Mouse (Mus musculus) frontal cortex, postnatal 25 days (tissue): ENCODE measurements around the gene Adamtsl1.

Source experiments
- DNase-seq, 2 experiments: peaks; one replicate each; pipeline ENCODE4 v3.0.0; 2022; ENCODE audit warnings: low spot score in 2 of 2

The Adamtsl1 gene

GRCm38 (mm10) chr4:85513792-85514191 lies at the start of gene Adamtsl1:
Adamtsl1 (plus strand) TSS chr4:85514172.
- no peak for DNase-seq

DNA sequence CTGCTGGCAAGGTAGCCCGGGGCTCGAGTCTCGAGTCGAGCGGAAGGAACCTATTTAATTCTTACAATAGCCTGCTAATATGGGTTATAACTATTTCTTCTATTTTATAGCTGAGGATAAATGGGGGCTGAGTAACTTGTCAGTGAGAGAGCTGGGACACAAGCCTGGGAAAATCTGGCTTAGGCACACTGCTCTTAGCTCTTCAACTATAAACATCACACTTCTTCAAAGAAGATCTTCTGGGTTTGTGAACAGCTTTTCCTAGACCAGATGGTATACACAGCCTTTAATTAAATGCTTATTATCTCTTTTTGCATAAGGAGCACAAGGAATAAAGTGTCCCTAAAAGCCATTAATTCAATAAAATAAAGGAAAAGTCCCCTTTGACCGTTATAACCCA lies 30.4 kb upstream of the Adamtsl1 start:
- no peak for DNase-seq

- no peak for DNase-seq
Observed at GRCm38 (mm10) chr4:85486316-85486946, 27.5 kb upstream of the Adamtsl1 start.

DNA sequence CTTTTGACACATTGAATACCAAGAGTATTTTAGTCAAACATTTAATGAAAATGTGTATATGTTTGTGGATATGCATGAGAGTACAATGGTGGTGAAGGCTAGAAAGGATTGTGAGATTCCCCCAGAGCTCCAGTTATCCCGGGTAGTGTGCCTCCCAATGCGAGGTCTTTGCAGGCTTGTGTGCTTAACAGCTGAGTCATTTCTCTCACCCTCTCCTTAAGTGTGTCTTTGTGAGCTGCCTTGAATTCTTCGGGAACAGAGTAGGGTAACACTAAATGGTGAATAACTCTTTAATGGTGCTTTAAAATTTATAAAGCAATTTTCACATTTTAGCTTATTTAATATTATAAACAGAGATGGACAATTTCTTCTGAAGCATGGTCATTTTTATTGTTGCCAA lies 8.3 kb upstream of the Adamtsl1 start:
- DNase-seq, result no peak

GRCm38 (mm10) chr4:85506976-85507375 lies 7.0 kb upstream of the Adamtsl1 start:
- no peak for DNase-seq

DNA sequence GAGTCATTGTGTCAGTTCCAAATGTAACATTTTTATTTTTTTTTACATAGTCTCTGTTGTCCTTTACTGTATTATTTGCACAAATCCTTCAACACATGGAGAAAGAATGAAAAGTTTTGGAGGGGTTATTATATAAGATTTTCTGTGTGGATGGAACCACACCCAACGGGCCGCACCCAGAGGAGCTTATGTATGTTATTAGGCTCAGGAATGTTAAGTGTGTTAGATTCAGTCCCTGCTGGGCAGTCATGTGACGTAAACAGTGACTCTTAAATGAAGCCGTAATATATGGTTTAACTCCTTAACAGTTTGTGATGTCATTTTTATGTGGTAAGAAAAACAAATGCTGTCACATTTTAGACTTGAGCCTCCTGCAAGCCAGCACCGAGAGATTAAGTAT lies 6.5 kb upstream of the Adamtsl1 start:
- DNase-seq, result no peak

DNA sequence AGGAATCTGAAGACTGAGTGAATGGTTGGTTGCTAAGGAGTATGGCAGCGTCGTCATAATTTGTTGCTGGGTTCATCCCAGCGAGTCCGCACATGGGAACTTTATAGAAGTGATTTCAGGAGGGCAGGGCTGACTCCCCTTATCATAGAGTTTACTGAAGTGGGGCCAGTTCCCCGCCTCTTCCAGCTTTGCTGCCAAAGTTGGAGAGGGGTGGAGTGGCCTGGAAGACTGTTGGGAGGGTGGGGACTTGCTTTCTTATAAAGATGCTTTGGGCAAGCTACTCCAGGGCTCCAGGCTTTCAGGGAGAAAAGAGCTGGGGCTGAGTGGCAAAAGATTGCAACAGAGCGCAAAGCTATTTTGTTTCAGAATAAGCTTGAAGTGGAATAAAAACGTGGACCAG lies 684 bp upstream of the Adamtsl1 start:
- no peak for DNase-seq

DNA sequence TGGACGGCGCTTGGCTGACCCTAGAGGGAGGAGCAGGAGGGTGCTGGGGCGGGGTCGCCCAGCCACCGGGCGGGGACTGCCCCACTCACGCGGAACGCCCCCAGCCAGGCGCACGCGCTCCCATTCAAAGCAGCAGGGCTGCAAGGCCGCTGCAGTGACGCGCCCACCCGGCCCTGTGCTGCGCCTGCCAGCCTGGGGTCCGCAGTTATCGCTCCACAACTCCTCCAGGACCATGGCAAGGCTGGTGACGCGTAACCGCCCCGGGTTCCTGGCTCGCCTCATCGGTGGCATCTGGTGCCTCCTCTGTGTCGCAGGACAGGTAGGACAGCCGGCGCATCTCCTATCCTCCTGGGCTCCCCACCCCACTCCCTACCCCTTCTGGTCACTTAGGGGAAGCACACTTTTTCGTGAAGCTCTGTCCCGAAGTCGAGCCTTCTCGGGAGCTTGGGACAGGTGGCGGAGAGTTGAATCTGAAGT lies 271 bp downstream of the Adamtsl1 start:
- DNase-seq, result no peak

DNA sequence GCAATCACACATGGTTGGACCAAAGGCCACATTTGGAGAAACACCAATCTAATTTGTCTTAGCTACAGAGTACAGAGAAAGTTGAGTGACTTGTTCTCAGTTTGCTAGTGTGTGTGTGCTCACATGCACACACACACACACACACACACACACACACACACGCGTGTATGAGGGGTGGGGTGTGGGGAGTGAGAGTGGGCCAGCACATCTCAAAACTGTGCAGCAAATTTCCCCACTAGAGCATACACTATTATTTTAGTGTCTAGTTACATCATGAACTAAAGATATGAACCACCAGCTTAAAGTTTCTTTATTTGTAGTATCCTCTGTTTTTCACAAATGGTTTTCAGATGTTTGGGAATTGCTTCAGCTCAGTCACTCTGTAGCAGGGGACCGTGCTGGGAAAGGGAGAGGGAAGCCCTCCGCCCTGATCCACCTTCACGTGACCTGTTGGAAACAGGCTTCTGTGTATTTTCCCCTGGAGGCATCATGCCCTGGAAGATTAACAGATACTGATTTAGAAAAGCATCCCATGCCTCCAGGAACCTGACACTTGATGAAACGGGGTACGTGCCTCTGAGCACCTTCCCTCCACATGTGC lies 13.1 kb downstream of the Adamtsl1 start:
- no peak for DNase-seq

DNA sequence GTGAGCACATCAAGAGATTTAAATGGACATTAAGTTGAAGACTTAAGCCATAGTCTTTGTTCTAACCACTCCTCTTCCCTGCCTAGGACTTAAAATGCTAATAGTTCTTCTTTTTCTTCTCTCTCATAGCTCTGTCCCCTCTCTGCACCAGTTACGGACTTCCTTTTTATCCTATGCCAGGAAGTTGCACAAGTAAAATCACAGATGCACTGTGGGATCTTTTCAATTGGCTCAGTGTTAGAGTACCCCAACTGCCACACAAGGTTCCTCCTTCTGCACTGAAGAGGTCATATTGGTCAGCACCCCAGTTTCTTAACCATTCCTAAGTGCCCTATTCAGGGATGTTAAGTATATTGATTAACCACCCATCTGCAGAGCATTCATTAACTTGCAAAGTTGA lies 15.9 kb downstream of the Adamtsl1 start:
- no peak for DNase-seq

GRCm38 (mm10) chr4:85539677-85540076 lies 25.7 kb downstream of the Adamtsl1 start:
- no peak for DNase-seq

DNA sequence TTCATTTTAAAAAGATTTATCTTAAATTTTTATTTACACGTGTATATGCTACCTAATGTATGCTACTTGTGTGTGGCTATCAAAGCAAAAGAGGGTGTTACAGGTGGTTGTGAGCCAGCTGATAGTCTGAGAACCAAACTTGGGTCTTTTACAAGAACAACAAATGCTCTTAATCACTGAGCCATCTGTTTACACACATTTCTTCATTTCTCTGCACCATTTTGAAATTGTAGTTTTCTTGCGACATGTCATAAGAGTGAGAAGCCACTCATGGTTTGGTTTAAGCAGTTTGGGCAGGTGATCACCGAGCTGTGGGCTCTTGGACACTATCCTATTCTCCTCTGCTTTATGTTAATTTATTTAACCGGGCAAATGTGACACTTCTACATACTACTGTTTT lies 29.2 kb downstream of the Adamtsl1 start:
- no peak for DNase-seq

DNA sequence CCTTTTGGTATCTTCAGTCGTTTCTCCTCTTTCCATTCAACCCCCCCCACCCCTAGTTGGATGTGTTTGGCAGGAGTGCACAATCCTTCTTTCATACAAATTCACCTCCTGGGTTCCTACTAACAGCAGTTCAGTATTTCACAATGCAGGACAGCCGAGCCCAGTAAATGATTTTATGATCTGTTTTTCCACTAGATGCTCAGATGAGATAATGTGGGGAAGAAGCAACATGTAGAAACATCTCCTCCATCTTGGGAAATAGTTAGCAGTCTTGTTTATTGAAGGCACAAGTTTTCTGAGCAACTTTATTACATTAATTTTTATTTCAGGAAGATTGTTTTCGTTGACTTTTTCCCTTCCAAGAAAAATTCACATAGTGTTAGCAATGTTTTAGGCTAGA lies 40.7 kb downstream of the Adamtsl1 start:
- no peak for DNase-seq

DNA sequence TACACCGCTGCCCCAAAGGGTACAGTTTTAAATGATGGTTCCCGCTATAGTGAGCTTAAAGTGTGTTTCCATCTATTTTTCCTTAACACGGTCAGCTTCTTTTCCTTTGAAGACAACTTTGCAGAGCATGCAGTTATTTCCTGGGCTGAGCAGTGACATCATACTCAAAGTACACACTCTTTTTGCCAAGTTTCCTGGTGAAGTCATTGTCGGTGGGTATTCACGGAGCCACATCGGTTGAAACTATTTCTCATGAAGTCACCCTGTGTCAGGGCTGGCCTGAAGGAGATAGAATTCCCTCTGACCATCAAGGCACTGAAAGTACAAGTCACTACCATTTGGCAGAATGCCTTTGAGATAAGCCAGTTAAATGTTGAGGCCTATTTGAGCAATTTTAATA lies 45.8 kb downstream of the Adamtsl1 start:
- no peak for DNase-seq

DNA sequence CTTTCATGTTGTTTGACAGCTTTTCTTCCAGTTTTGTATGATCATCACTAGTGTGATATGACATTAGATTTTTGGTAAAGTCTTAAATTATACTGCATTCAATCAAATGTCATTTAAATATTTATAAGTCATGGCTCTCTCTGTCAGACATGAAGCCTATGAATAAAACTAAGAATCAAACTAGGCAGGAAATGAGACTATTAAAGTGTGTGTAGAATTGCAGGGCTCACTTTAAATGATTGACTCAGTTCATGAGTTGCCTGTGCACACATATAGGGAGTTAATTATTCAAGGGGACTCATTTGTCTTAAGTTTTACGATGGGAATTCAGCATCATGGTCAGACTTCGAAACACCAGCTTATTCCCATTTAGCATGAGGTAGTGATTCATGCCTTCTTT lies 71.5 kb downstream of the Adamtsl1 start:
- DNase-seq, result no peak

- no peak for DNase-seq
Observed at GRCm38 (mm10) chr4:85588928-85589327, 75.0 kb downstream of the Adamtsl1 start.

GRCm38 (mm10) chr4:85591037-85591436 lies 77.1 kb downstream of the Adamtsl1 start:
- DNase-seq, result no peak

GRCm38 (mm10) chr4:85594159-85594558 lies 80.2 kb downstream of the Adamtsl1 start:
- DNase-seq, result no peak

GRCm38 (mm10) chr4:85613331-85613730 lies 99.4 kb downstream of the Adamtsl1 start:
- DNase-seq, result no peak

- no peak for DNase-seq
Observed at GRCm38 (mm10) chr4:85618746-85619145, 104.8 kb downstream of the Adamtsl1 start.

DNA sequence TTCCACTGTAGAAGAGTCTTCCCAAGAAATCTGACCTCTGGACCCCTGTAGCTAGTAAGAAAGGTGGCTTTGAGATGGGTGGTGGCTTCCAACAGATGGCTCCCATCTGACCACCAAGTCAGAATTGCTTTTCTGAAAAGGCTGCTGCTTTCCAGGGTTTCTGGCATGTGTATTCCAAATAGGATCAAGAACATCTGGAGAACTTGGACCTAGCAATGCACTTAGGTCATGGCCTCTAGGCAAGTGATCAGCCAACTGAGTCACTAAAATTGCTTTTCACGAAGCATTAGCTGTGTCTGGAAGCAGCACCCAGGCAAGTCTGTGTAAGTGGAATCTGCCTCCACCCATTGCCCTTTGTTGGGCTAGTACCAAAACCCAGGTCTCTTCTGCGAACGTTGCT lies 105.3 kb downstream of the Adamtsl1 start:
- no peak for DNase-seq

DNA sequence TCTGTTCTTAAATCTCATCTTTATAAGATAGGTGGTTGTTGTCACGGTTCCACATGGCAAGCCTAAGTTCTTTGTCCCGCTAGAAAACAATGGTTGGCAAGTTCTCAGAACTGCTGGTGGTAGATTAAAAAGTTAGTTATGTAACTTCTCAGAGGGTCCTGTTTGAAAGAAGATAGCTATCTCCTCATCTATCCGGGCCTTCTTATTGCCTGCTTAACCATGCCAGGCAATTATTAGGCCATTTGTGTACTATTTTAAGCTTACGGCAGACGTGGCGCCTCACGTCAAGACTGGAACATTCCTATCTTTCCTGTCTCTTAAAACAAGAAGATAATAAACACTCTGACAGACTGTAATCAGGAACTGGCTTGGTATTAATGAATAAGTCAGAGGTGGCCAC lies 115.4 kb downstream of the Adamtsl1 start:
- no peak for DNase-seq

- no peak for DNase-seq
Observed at GRCm38 (mm10) chr4:85669271-85669670, 155.3 kb downstream of the Adamtsl1 start.

- DNase-seq, result no peak
Observed at GRCm38 (mm10) chr4:85669735-85670134, 155.8 kb downstream of the Adamtsl1 start.
